Mouse (Mus musculus): ENCODE results near the gene Rec114. TPM values are rescaled to one million over a fixed set of nuclear protein-coding genes. Genes with fewer than 3 reads are reported as not detected.

Gene Rec114
- polyA plus RNA-seq, 1 experiment from 2014 or later, result 1.0 TPM

GRCm38 (mm10) chr9:58654494-58654893, 89.3 kb downstream of the Rec114 start:
- 84% methylated on average over 4 of the region's 4 CpGs for WGBS
- DNase-seq (ENCODE audit: low spot score, missing footprints), result no peak

GRCm38 (mm10) chr9:58651993-58652392, 91.8 kb downstream of the Rec114 start:
- no peaks in the 10 kb centered on the region for H3K36me3 ChIP-seq (ENCODE audit: control insufficient read depth, insufficient read depth, low read length)
- 61% methylated on average over 4 of the region's 4 CpGs for WGBS
- no peaks in the 10 kb centered on the region for H3K9me3 ChIP-seq (ENCODE audit: control insufficient read depth, low read length)
- H3K27me3 ChIP-seq (ENCODE audit: control insufficient read depth, insufficient read depth, low read length), result no peaks in the 10 kb centered on the region
- H3K9ac ChIP-seq (ENCODE audit: low read length), result no peak overlapping the region
- DNase-seq (ENCODE audit: low spot score, missing footprints), result peak; percentile 93
- ATAC-seq (ENCODE audit: low FRiP score), result no peak
- H3K27ac ChIP-seq (ENCODE audit: low read depth, low read length), result no peak overlapping the region
- H3K4me2 ChIP-seq, result no peak overlapping the region
- no peak overlapping the region for H3K4me3 ChIP-seq (ENCODE audit: low read depth, low read length)
- H3K4me1 ChIP-seq (ENCODE audit: control insufficient read depth, insufficient read depth, low read length), result no peaks in the 10 kb centered on the region

More at GRCm38 (mm10) chr9:58654494-58654893, 89.3 kb downstream of the Rec114 start:
- Histone ChIP-seq H3K4me1 (ENCODE audit: control insufficient read depth, insufficient read depth, low read length) (no peaks in the 10 kb centered on the region), H3K36me3 (ENCODE audit: control insufficient read depth, insufficient read depth, low read length) (no peaks in the 10 kb centered on the region), H3K4me2 (no peak overlapping the region), H3K27me3 (ENCODE audit: control insufficient read depth, insufficient read depth, low read length) (no peaks in the 10 kb centered on the region), H3K27ac (ENCODE audit: low read depth, low read length) (no peak overlapping the region), H3K9me3 (ENCODE audit: control insufficient read depth, low read length) (no peaks in the 10 kb centered on the region), H3K9ac (ENCODE audit: low read length) (no peak overlapping the region), H3K4me3 (ENCODE audit: low read depth, low read length) (no peak overlapping the region)
- ATAC-seq (ENCODE audit: low FRiP score), result no peak

- no peak for ATAC-seq (ENCODE audit: low FRiP score)
- DNase-seq (ENCODE audit: low spot score, missing footprints), result no peak
- no peaks in the 10 kb centered on the region for H3K27me3 ChIP-seq (ENCODE audit: control insufficient read depth, insufficient read depth, low read length)
- H3K9me3 ChIP-seq (ENCODE audit: control insufficient read depth, low read length), result no peaks in the 10 kb centered on the region
- no peak overlapping the region for H3K9ac ChIP-seq (ENCODE audit: low read length)
- no peak overlapping the region for H3K4me3 ChIP-seq (ENCODE audit: low read depth, low read length)
- H3K36me3 ChIP-seq (ENCODE audit: control insufficient read depth, insufficient read depth, low read length), result peaks cover 2% of the 10 kb centered on the region; the same call in 1 of the 2 replicates
- WGBS, result 67% methylated on average over 4 of the region's 4 CpGs
- H3K4me1 ChIP-seq (ENCODE audit: control insufficient read depth, insufficient read depth, low read length), result no peaks in the 10 kb centered on the region
- no peak overlapping the region for H3K27ac ChIP-seq (ENCODE audit: low read depth, low read length)
- H3K4me2 ChIP-seq, result no peak overlapping the region
These were observed 94.5 kb downstream of the Rec114 start for GRCm38 (mm10) chr9:58649265-58649626.

- H3K9me3 ChIP-seq (ENCODE audit: control insufficient read depth, low read length), result no peaks in the 10 kb centered on the region
- H3K9ac ChIP-seq (ENCODE audit: low read length), result no peak overlapping the region
- H3K36me3 ChIP-seq (ENCODE audit: control insufficient read depth, insufficient read depth, low read length), result peaks cover 2% of the 10 kb centered on the region; the same call in 1 of the 2 replicates
- no peaks in the 10 kb centered on the region for H3K4me1 ChIP-seq (ENCODE audit: control insufficient read depth, insufficient read depth, low read length)
- H3K4me3 ChIP-seq (ENCODE audit: low read depth, low read length), result no peak overlapping the region
- H3K4me2 ChIP-seq, result no peak overlapping the region
- H3K27me3 ChIP-seq (ENCODE audit: control insufficient read depth, insufficient read depth, low read length), result no peaks in the 10 kb centered on the region
- ATAC-seq (ENCODE audit: low FRiP score) (no peak), DNase-seq (ENCODE audit: low spot score, missing footprints) (no peak)
- WGBS, result 55% methylated on average over 6 of the region's 6 CpGs
- H3K27ac ChIP-seq (ENCODE audit: low read depth, low read length), result no peak overlapping the region
These were observed 95.1 kb downstream of the Rec114 start for GRCm38 (mm10) chr9:58648406-58649264.

- 95% methylated on average over 2 of the region's 2 CpGs for WGBS
- DNase-seq (ENCODE audit: low spot score, missing footprints), result no peak
- Histone ChIP-seq H3K4me3 (ENCODE audit: low read depth, low read length) (no peak overlapping the region), H3K9me3 (ENCODE audit: control insufficient read depth, low read length) (no peaks in the 10 kb centered on the region), H3K4me1 (ENCODE audit: control insufficient read depth, insufficient read depth, low read length) (no peaks in the 10 kb centered on the region), H3K9ac (ENCODE audit: low read length) (no peak overlapping the region), H3K36me3 (ENCODE audit: control insufficient read depth, insufficient read depth, low read length) (no peaks in the 10 kb centered on the region), H3K27ac (ENCODE audit: low read depth, low read length) (no peak overlapping the region), H3K4me2 (no peak overlapping the region), H3K27me3 (ENCODE audit: control insufficient read depth, insufficient read depth, low read length) (no peaks in the 10 kb centered on the region)
- ATAC-seq (ENCODE audit: low FRiP score), result no peak
These were observed 113.3 kb downstream of the Rec114 start for GRCm38 (mm10) chr9:58630441-58630840.

- H3K27me3 ChIP-seq (ENCODE audit: control insufficient read depth, insufficient read depth, low read length), result no peaks in the 10 kb centered on the region
- DNase-seq (ENCODE audit: low spot score, missing footprints), result no peak
- 81% methylated on average over 2 of the region's 2 CpGs for WGBS
- ATAC-seq (ENCODE audit: low FRiP score), result no peak
- H3K4me1 ChIP-seq (ENCODE audit: control insufficient read depth, insufficient read depth, low read length), result no peaks in the 10 kb centered on the region
- H3K4me3 ChIP-seq (ENCODE audit: low read depth, low read length), result no peak overlapping the region
- no peak overlapping the region for H3K4me2 ChIP-seq
- H3K9me3 ChIP-seq (ENCODE audit: control insufficient read depth, low read length), result no peaks in the 10 kb centered on the region
- no peak overlapping the region for H3K9ac ChIP-seq (ENCODE audit: low read length)
- no peak overlapping the region for H3K27ac ChIP-seq (ENCODE audit: low read depth, low read length)
- H3K36me3 ChIP-seq (ENCODE audit: control insufficient read depth, insufficient read depth, low read length), result no peaks in the 10 kb centered on the region
These were observed 116.6 kb downstream of the Rec114 start for GRCm38 (mm10) chr9:58627197-58627596.

GRCm38 (mm10) chr9:58623009-58623408, 120.8 kb downstream of the Rec114 start:
- H3K36me3 ChIP-seq (ENCODE audit: control insufficient read depth, insufficient read depth, low read length), result no peaks in the 10 kb centered on the region
- no peak overlapping the region for H3K4me3 ChIP-seq (ENCODE audit: low read depth, low read length)
- ATAC-seq (ENCODE audit: low FRiP score), result no peak
- no peak overlapping the region for H3K9ac ChIP-seq (ENCODE audit: low read length)
- no peaks in the 10 kb centered on the region for H3K4me1 ChIP-seq (ENCODE audit: control insufficient read depth, insufficient read depth, low read length)
- H3K4me2 ChIP-seq, result no peak overlapping the region
- no peaks in the 10 kb centered on the region for H3K9me3 ChIP-seq (ENCODE audit: control insufficient read depth, low read length)
- H3K27me3 ChIP-seq (ENCODE audit: control insufficient read depth, insufficient read depth, low read length), result no peaks in the 10 kb centered on the region
- 94% methylated on average over 1 of the region's 1 CpGs for WGBS
- no peak overlapping the region for H3K27ac ChIP-seq (ENCODE audit: low read depth, low read length)
- DNase-seq (ENCODE audit: low spot score, missing footprints), result no peak

GRCm38 (mm10) chr9:58615064-58615938, 128.5 kb downstream of the Rec114 start:
- Histone ChIP-seq H3K27me3 (ENCODE audit: control insufficient read depth, insufficient read depth, low read length) (no peaks in the 10 kb centered on the region), H3K4me1 (ENCODE audit: control insufficient read depth, insufficient read depth, low read length) (no peaks in the 10 kb centered on the region), H3K36me3 (ENCODE audit: control insufficient read depth, insufficient read depth, low read length) (no peaks in the 10 kb centered on the region), H3K4me2 (no peak overlapping the region), H3K9me3 (ENCODE audit: control insufficient read depth, low read length) (no peaks in the 10 kb centered on the region), H3K4me3 (ENCODE audit: low read depth, low read length) (no peak overlapping the region), H3K27ac (ENCODE audit: low read depth, low read length) (no peak overlapping the region), H3K9ac (ENCODE audit: low read length) (no peak overlapping the region)
- ATAC-seq (ENCODE audit: low FRiP score) (no peak), DNase-seq (ENCODE audit: low spot score, missing footprints) (no peak)
- 82% methylated on average over 3 of the region's 3 CpGs for WGBS

- 88% methylated on average over 1 of the region's 1 CpGs for WGBS
- H3K9me3 ChIP-seq (ENCODE audit: control insufficient read depth, low read length), result no peaks in the 10 kb centered on the region
- ATAC-seq (ENCODE audit: low FRiP score) (no peak), DNase-seq (ENCODE audit: low spot score, missing footprints) (no peak)
- H3K27ac ChIP-seq (ENCODE audit: low read depth, low read length), result no peak overlapping the region
- H3K9ac ChIP-seq (ENCODE audit: low read length), result no peak overlapping the region
- no peak overlapping the region for H3K4me2 ChIP-seq
- H3K4me1 ChIP-seq (ENCODE audit: control insufficient read depth, insufficient read depth, low read length), result no peaks in the 10 kb centered on the region
- H3K27me3 ChIP-seq (ENCODE audit: control insufficient read depth, insufficient read depth, low read length), result no peaks in the 10 kb centered on the region
- H3K4me3 ChIP-seq (ENCODE audit: low read depth, low read length), result no peak overlapping the region
- H3K36me3 ChIP-seq (ENCODE audit: control insufficient read depth, insufficient read depth, low read length), result no peaks in the 10 kb centered on the region
These were observed 130.0 kb downstream of the Rec114 start for GRCm38 (mm10) chr9:58613790-58614189.
